Mouse (Mus musculus): ENCODE results near the gene Tns1.

- TF ChIP-seq GATA1 (IDR thresholded peaks at IDR 0.05; ENCODE audit: borderline replicate concordance, low read length): no peak
- TF ChIP-seq FLI1 (IDR thresholded peaks at IDR 0.05; ENCODE audit: low read length): no peak
These were observed 54.2 kb downstream of the Tns1 start for GRCm38 (mm10) chr1:74070001-74070551.

Measured in megakaryocyte, embryonic 14.5 days (primary cell).